Mouse (Mus musculus) liver, embryonic 18 days (tissue): Measurements from ENCODE around the gene Bmp7. TPM values are rescaled to one million over a fixed set of nuclear protein-coding genes. Genes with fewer than 3 reads are reported as not detected.

Experiments used
- polyA plus RNA-seq: library from polyadenylated mRNA; depleted of rRNA; stranded (reverse); fragments of >200 nt; gene quantifications from 2 replicates; pipeline ENCODE4 v1.2.3, GENCODE M21; 2012; rRNA removed

Bmp7 gene
- polyA plus RNA-seq: 0.31 and 0.49 TPM in 2 replicates

GRCm38 (mm10) chr2:172940003-172940798 is at the start of gene Bmp7:
TSS of gene Bmp7 (minus strand) at chr2:172940321.

GRCm38 (mm10) chr2:172977409-172978130 is 37.4 kb upstream of the Bmp7 start, which contains the start of gene Spo11:
TSS of gene Spo11 (plus strand) at chr2:172977700.

Other genes with a start within 250 kb of the Bmp7 start
- gene Spo11, start 37.4 kb upstream of the Bmp7 start, polyA plus RNA-seq: 0.11 and 0.14 TPM in 2 replicates
- gene Rae1, start 59.8 kb upstream of the Bmp7 start, polyA plus RNA-seq: 31.5 and 35.7 TPM in 2 replicates
- 128 and 149 TPM in 2 replicates for gene Rbm38, start 80.2 kb upstream of the Bmp7 start, polyA plus RNA-seq
- 0.02 and 0.05 TPM in 2 replicates for gene Ctcfl, start 179.2 kb upstream of the Bmp7 start, polyA plus RNA-seq
- 4.1 and 4.2 TPM in 2 replicates for gene Pck1, start 212.7 kb upstream of the Bmp7 start, polyA plus RNA-seq